Mouse (Mus musculus) T-helper 2 cell (primary cell): ENCODE data around the gene Alkbh8.
"Not testable (repeated sequence)": the region's sequence is repeated elsewhere in the genome, so short reads cannot be mapped to it uniquely, and the experiment has no call there.

Experiments
- in situ Hi-C: fragments of 300-600 bp; cut with MboI, MseI; formaldehyde crosslinking; loops from one replicate; pipeline ENCODE4 v1.15.1; 2025; ENCODE audit warnings: high pct_unique_total_duplicates

Gene Alkbh8

GRCm38 (mm10) chr9:3334962-3335767 is at the start of gene Alkbh8:
Gene Alkbh8, plus strand, starts transcription at chr9:3335140.
- in situ Hi-C loops, result loop anchor here (10.0 kb wide), 1 partner anchor 990 kb away; no protein-coding TSS in a partner anchor

- in situ Hi-C loops, result loop anchor here (5.0 to 10.0 kb wide), 2 partner anchors 87 to 155 kb away; no protein-coding TSS in a partner anchor
Measured at GRCm38 (mm10) chr9:3309292-3309836, 25.6 kb upstream of the Alkbh8 start.

GRCm38 (mm10) chr9:3310016-3310415 is 24.9 kb upstream of the Alkbh8 start:
- in situ Hi-C loops, result loop anchor here (5.0 to 10.0 kb wide), 2 partner anchors 258 to 745 kb away; no protein-coding TSS in a partner anchor

- in situ Hi-C loops, result not testable (repeated sequence)
Measured at GRCm38 (mm10) chr9:3327342-3328053, 7.4 kb upstream of the Alkbh8 start.

GRCm38 (mm10) chr9:3328054-3328595 is 6.8 kb upstream of the Alkbh8 start:
- in situ Hi-C loops, result no loop called here

- in situ Hi-C loops, result loop anchor here (10.0 kb wide), 1 partner anchor 994 kb away; no protein-coding TSS in a partner anchor
Measured at GRCm38 (mm10) chr9:3330319-3330718, 4.6 kb upstream of the Alkbh8 start.

GRCm38 (mm10) chr9:3330737-3331384 is 4.1 kb upstream of the Alkbh8 start:
- in situ Hi-C loops, result loop anchor here (10.0 kb wide), 1 partner anchor 994 kb away; no protein-coding TSS in a partner anchor

- in situ Hi-C loops, result loop anchor here (10.0 kb wide), 1 partner anchor 988 kb away; no protein-coding TSS in a partner anchor
Measured at GRCm38 (mm10) chr9:3336661-3337060, 1.7 kb downstream of the Alkbh8 start.

- in situ Hi-C loops, result no loop called here
Measured at GRCm38 (mm10) chr9:3345136-3345535, 10.2 kb downstream of the Alkbh8 start.

GRCm38 (mm10) chr9:3345967-3346366 is 11.0 kb downstream of the Alkbh8 start:
- in situ Hi-C loops, result no loop called here

- in situ Hi-C loops, result no loop called here
Measured at GRCm38 (mm10) chr9:3350056-3350455, 15.1 kb downstream of the Alkbh8 start.

- in situ Hi-C loops, result not testable (repeated sequence)
Measured at GRCm38 (mm10) chr9:3376323-3376722, 41.4 kb downstream of the Alkbh8 start.

- in situ Hi-C loops, result no loop called here
Measured at GRCm38 (mm10) chr9:3403251-3404208, 68.6 kb downstream of the Alkbh8 start, which contains the start of gene Cwf19l2. Gene Cwf19l2, plus strand, starts transcription at chr9:3403592.

GRCm38 (mm10) chr9:3404372-3404771 is 69.4 kb downstream of the Alkbh8 start:
- in situ Hi-C loops, result no loop called here

- in situ Hi-C loops, result not testable (repeated sequence)
Measured at GRCm38 (mm10) chr9:3439555-3440300, 104.8 kb downstream of the Alkbh8 start.
